30 mouse cellular contexts compared by ENCODE assay signal in genomic region chr17:62746827-62747226, GRCm38 (mm10).
DNase-seq lines count a peak whose midpoint lies in the region; ATAC-seq and TF ChIP-seq lines count a peak whose summit lies in the region.
"Had no signal": no experiment of that assay in that cellular context is flagged by ENCODE, and none has a peak within 500 bp of the region (broad histone marks: within the 10 kb centered on the region; RNA-seq: fewer than 3 reads in every experiment).

No protein-coding gene starts in this region.

- no peak overlapping the region for H3K4me2 ChIP-seq in intestine, embryonic 15.5 days (replicated peaks)
- H3K4me2 ChIP-seq in intestine, postnatal 0 days (replicated peaks; ENCODE audit: low read depth) = no peak overlapping the region
- H3K4me2 ChIP-seq in neural tube, embryonic 12.5 days (replicated peaks) = no peak overlapping the region; the same call in 1 of the 2 replicates
- H3K4me2 ChIP-seq in neural tube, embryonic 15.5 days = no peak overlapping the region
- H3K4me2 ChIP-seq: heart, embryonic 11.5 days; liver, embryonic 12.5 days; midbrain, embryonic 15.5 days had no signal

- peak; percentile 15; the same call in 1 of the 2 replicates for ATAC-seq in intestine, embryonic 15.5 days
- ATAC-seq in intestine, postnatal 0 days = no peak
- ATAC-seq in neural tube, embryonic 12.5 days (ENCODE audit: low FRiP score, low read depth) = peak; percentile 21
- no peak for ATAC-seq in neural tube, embryonic 15.5 days (ENCODE audit: low FRiP score)
- ATAC-seq: inflammation-experienced regulatory T-cells, adult 6 months; liver, embryonic 12.5 days; liver, postnatal 0 days; lung, postnatal 0 days had no signal

- H3K9me3 ChIP-seq in intestine, embryonic 15.5 days = no peaks in the 10 kb centered on the region
- H3K9me3 ChIP-seq in intestine, postnatal 0 days (ENCODE audit: control insufficient read depth) = no peaks in the 10 kb centered on the region
- H3K9me3 ChIP-seq in neural tube, embryonic 12.5 days = no peaks in the 10 kb centered on the region
- H3K9me3 ChIP-seq in neural tube, embryonic 15.5 days (replicated peaks) = no peaks in the 10 kb centered on the region
- H3K9me3 ChIP-seq: liver, embryonic 12.5 days; midbrain, embryonic 15.5 days had no signal

- TF ChIP-seq CTCF in intestine, postnatal 0 days (IDR thresholded peaks at IDR 0.05; ENCODE audit: low read depth) = no peak

- WGBS in intestine, embryonic 15.5 days = 49% methylated on average over 9 of the region's 9 CpGs
- 48% methylated on average over 9 of the region's 9 CpGs for WGBS in intestine, postnatal 0 days
- WGBS in neural tube, embryonic 12.5 days = 57% methylated on average over 9 of the region's 9 CpGs
- WGBS in neural tube, embryonic 15.5 days = 56% methylated on average over 9 of the region's 9 CpGs

- no peaks in the 10 kb centered on the region for H3K36me3 ChIP-seq in intestine, embryonic 15.5 days
- no peaks in the 10 kb centered on the region for H3K36me3 ChIP-seq in intestine, postnatal 0 days (ENCODE audit: control insufficient read depth, insufficient read depth)
- H3K36me3 ChIP-seq in neural tube, embryonic 12.5 days = no peaks in the 10 kb centered on the region
- no peaks in the 10 kb centered on the region for H3K36me3 ChIP-seq in neural tube, embryonic 15.5 days
- H3K36me3 ChIP-seq: G1E; liver, embryonic 12.5 days; midbrain, embryonic 15.5 days had no signal

- H3K27ac ChIP-seq in intestine, embryonic 15.5 days = no peak overlapping the region
- H3K27ac ChIP-seq in intestine, postnatal 0 days (ENCODE audit: low read depth, low read length) = no peak overlapping the region
- H3K27ac ChIP-seq in neural tube, embryonic 12.5 days = 0 out of 2 replicates have a peak overlapping the region, but pooled peaks have one; percentile 37
- no peak overlapping the region for H3K27ac ChIP-seq in neural tube, embryonic 15.5 days (replicated peaks)
- H3K27ac ChIP-seq: liver, embryonic 12.5 days; macrophage; midbrain, embryonic 15.5 days; stomach, postnatal 0 days had no signal

- no peaks in the 10 kb centered on the region for H3K27me3 ChIP-seq in intestine, embryonic 15.5 days (replicated peaks)
- H3K27me3 ChIP-seq in intestine, postnatal 0 days (replicated peaks; ENCODE audit: control insufficient read depth, insufficient read depth, low read length) = 0 out of 2 replicates have a peak, but pooled peaks cover 3% of the 10 kb centered on the region
- H3K27me3 ChIP-seq in neural tube, embryonic 12.5 days (replicated peaks) = no peaks in the 10 kb centered on the region
- H3K27me3 ChIP-seq in neural tube, embryonic 15.5 days (replicated peaks) = no peaks in the 10 kb centered on the region
- H3K27me3 ChIP-seq: midbrain, embryonic 15.5 days had no signal

- no peak overlapping the region for H3K4me3 ChIP-seq in intestine, embryonic 15.5 days (replicated peaks)
- H3K4me3 ChIP-seq in intestine, postnatal 0 days (ENCODE audit: low read depth, low read length) = no peak overlapping the region
- H3K4me3 ChIP-seq in neural tube, embryonic 12.5 days = no peak overlapping the region
- no peak overlapping the region for H3K4me3 ChIP-seq in neural tube, embryonic 15.5 days (replicated peaks)
- H3K4me3 ChIP-seq: erythroblast, embryonic 14.5 days; liver, embryonic 12.5 days; midbrain, embryonic 15.5 days; myocyte had no signal

- no peak overlapping the region for H3K9ac ChIP-seq in intestine, embryonic 15.5 days
- no peak overlapping the region for H3K9ac ChIP-seq in intestine, postnatal 0 days (ENCODE audit: low read depth, low read length)
- H3K9ac ChIP-seq in neural tube, embryonic 12.5 days = no peak overlapping the region
- H3K9ac ChIP-seq in neural tube, embryonic 15.5 days (replicated peaks) = no peak overlapping the region
- H3K9ac ChIP-seq: liver, embryonic 12.5 days; liver, postnatal 0 days; midbrain, embryonic 15.5 days had no signal

- DNase-seq in heart, adult 11 months = peak; percentile 83
- DNase-seq in heart, adult 9 months (ENCODE audit: low spot score in 2 of 2) = no peak
- peak; percentile 20 to 33 for DNase-seq in kidney, postnatal 4 days
- DNase-seq in kidney, postnatal 25 days = no peak
- DNase-seq: adrenal gland, adult 8-10 months; cerebellum, adult 2 months; cerebellum, postnatal 14 days; gastrocnemius, postnatal 14 days; heart, postnatal 36 days; kidney, postnatal 36 days; layer of hippocampus, postnatal 36 days; left cerebral cortex, postnatal 4 days; liver, postnatal 0 days; right cerebral cortex, postnatal 4 days; thymus, adult 18-20 months; thymus, postnatal 36 days had no signal

- H3K4me1 ChIP-seq in intestine, embryonic 15.5 days (replicated peaks) = 0 out of 2 replicates have a peak, but pooled peaks cover 5% of the 10 kb centered on the region
- H3K4me1 ChIP-seq in intestine, postnatal 0 days (replicated peaks; ENCODE audit: control insufficient read depth, insufficient read depth, low read length) = no peaks in the 10 kb centered on the region
- peaks cover 28% of the 10 kb centered on the region for H3K4me1 ChIP-seq in neural tube, embryonic 12.5 days
- peaks cover 26% of the 10 kb centered on the region for H3K4me1 ChIP-seq in neural tube, embryonic 15.5 days

Comparison
In these comparisons a context has a peak if more than half of its experiments do, and no peak if none do; other contexts are left out.
1. DNase-seq: peak in heart, adult 11 months (single experiment) and kidney, postnatal 4 days (2 of 2); none in heart, adult 9 months (0 of 2) and kidney, postnatal 25 days (0 of 2).
2. ATAC-seq: peak in intestine, embryonic 15.5 days (single experiment) and neural tube, embryonic 12.5 days (single experiment); none in intestine, postnatal 0 days (single experiment) and neural tube, embryonic 15.5 days (single experiment).